Mouse (Mus musculus): ENCODE data around the gene Elmod1.

Gene Elmod1

DNA sequence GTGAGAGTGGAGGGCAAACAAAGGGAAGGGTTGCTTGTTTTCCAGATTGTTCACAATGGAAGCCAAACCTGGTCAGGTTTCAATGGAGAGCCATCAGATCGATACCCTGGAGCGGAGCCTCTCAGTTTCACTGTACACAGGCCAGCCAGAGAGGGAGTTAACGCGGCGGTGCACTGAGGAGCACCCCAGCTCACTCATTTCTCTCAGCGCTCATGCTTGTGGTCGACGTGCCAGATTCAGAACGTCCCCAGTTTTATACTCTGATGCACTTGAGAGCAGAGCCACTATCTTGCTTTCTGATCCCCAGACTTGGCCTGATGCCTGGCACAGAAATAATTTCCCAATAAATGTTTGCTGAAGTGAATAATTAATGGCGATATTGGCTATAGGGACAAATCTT lies 68.3 kb downstream of the Elmod1 start:
- no peak for DNase-seq (ENCODE audit: low spot score)

GRCm38 (mm10) chr9:53905418-53905817 lies 69.7 kb downstream of the Elmod1 start:
- DNase-seq (ENCODE audit: low spot score): no peak

- no peak for DNase-seq (ENCODE audit: low spot score)
Observed at GRCm38 (mm10) chr9:53903215-53903842, 71.8 kb downstream of the Elmod1 start.

DNA sequence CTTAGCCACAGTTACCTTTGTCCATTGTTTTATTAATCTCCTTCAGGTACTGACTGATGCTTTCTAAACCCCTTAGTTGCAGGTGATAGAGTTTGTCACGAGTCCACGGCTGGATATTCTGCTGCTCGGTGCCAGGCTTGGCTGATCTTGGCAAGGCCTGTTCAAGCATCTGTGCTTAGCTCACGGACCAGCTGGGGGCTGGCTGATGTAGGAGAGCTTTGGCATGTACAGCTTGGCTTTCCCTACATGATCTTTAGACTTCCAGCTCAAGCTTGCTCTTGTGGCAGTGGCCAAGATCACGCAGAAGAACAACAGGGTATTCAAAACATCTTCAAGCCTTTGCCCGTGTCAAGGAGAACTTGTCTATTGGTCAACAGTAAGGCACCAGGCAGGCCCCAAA lies 75.3 kb downstream of the Elmod1 start:
- DNase-seq (ENCODE audit: low spot score): no peak

- no peak for DNase-seq (ENCODE audit: low spot score)
Observed at GRCm38 (mm10) chr9:53895827-53896226, 79.3 kb downstream of the Elmod1 start.

GRCm38 (mm10) chr9:53890075-53890474 lies 85.0 kb downstream of the Elmod1 start:
- DNase-seq (ENCODE audit: low spot score): no peak

GRCm38 (mm10) chr9:53883588-53884280 lies 91.4 kb downstream of the Elmod1 start:
- DNase-seq (ENCODE audit: low spot score): no peak

DNA sequence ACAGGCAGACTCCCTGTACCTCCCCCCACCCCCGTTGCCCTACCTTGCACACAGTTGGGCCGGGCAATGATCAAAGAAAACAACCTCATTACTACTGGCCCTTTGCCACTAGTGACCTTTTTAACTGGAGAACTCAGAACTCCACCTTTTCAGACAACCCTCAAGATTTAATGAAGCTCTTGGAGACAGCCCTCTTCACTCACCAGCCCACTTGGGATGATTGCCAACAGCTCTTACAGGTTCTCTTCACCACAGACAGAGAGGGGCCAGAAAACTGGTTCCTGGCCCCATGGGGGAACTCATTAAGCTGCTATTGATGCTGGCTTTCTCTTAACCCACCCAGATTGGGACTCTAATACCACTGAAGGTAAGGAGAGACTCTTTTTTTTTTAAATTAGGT lies 97.7 kb downstream of the Elmod1 start:
- DNase-seq (ENCODE audit: low spot score): no peak

DNA sequence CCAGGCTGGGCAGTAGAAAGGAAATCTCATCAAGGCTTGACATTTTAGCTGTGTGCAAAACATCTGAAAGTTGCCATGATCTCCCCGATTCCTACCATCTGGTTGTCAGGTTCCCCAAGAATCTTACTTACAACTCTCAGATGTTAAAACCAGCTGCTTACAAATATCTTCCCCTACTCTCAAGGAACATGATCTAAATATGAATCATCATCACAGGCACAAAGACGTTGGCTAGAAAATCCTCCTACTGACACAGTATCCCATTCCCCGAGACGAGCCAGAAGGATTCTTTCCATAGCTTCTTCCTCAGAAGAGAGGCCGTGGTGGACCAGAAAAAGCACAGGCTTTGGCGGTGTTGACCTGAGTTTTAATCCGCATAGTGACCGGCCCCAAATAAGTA lies 101.9 kb downstream of the Elmod1 start:
- no peak for DNase-seq (ENCODE audit: low spot score)
